Mouse (Mus musculus) colon, adult 2 months (tissue): ENCODE data around the gene Tmem117. TPM values are rescaled to one million over a fixed set of nuclear protein-coding genes. Genes with fewer than 3 reads are reported as not detected.

Experiments used
- polyA plus RNA-seq: library from polyadenylated mRNA; depleted of rRNA; stranded (reverse); fragments of >200 nt; gene quantifications from 2 replicates; pipeline ENCODE4 v1.2.3, GENCODE M21; 2012; rRNA removed

Gene Tmem117
- polyA plus RNA-seq, result 2.3 and 3.1 TPM in 2 replicates

DNA sequence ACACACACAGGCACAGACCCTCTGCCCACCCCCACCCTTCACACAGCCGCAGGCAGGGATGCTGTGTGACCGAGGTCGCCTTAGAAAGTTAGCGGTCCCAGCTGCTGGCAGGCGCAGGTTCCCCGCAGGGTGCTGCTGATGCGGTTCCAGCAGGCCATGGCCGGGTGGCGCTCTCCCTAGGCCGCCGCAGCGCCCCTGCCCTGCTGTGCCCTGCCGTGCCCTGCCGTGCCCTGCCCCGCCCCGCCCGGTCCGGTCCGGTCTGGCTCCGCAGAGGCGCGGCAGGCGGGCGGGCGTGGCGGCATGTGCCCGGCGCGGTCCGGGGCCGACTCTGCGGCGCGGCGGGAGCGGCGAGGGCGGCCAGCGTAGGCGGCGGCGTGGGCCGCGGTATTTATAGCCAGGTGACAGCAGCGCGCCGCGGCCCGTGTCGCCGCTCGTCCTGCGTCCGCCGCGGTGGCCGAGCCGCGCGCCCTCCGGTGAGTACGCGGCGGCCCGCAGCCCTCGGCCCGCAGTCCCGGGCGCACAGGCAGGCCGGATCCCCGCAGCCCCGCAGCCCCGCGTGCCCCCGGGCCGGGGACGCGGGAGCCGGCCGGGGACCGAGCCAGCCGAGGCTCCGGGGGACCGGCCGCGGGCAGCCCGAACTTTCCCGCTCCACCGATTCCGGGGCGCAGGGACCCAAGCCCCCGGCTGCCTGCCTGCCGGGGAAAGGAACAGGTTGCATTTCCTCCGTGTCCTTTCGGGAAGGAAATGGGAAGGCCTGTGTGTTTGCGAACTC is at the start of gene Tmem117:
Tmem117 (plus strand) TSS at position 403 of the 772 bp plus-strand sequence.

GRCm38 (mm10) chr15:94589219-94590075 is 39.6 kb upstream of the Tmem117 start, which contains the start of gene Twf1:
Gene Twf1 (minus strand): TSS chr15:94589889.

Other genes starting within 250 kb of the Tmem117 start
- gene Adamts20, start 163.8 kb upstream of the Tmem117 start, polyA plus RNA-seq, result 0.38 and 0.43 TPM in 2 replicates
- gene Pus7l, start 85.7 kb upstream of the Tmem117 start, polyA plus RNA-seq, result 2.1 and 2.6 TPM in 2 replicates
- gene Irak4, start 85.6 kb upstream of the Tmem117 start, polyA plus RNA-seq, result 18.6 and 20.2 TPM in 2 replicates
- gene Twf1, start 39.3 kb upstream of the Tmem117 start, polyA plus RNA-seq, result 37.7 and 38.9 TPM in 2 replicates